In the genomic region with DNA sequence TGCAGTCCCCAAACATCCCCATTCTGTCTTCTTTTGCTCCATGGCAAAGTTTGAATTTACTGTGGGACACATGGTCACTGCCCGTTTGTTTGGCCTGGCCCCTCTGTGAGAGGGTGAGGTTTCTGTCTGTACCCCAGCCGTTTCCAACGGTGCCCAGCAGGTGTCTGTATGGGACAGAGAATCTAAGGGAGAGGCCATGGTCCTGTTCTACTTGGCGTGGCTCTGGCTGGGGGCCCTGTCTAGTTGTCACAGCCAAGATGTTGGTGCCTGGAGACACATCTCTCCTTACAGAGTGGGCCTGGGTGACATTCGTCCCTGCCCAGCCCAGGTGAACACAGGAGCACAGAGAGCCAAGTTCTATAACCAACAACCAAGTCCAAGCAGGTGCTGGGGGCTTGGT, we compare ENCODE assay signal across 13 mouse cellular contexts. TPM values are rescaled to one million over a fixed set of nuclear protein-coding genes. Genes with fewer than 3 reads are reported as not detected.
DNase-seq lines count a peak whose midpoint lies in the region; ATAC-seq and TF ChIP-seq lines count a peak whose summit lies in the region.
"Had no signal": no experiment of that assay in that cellular context is flagged by ENCODE, and none has a peak within 500 bp of the region (broad histone marks: within the 10 kb centered on the region; RNA-seq: fewer than 3 reads in every experiment).

No protein-coding gene starts in this region.

- no peaks in the 10 kb centered on the region; the same call in 1 of the 2 replicates for H3K4me1 ChIP-seq in heart, postnatal 0 days (ENCODE audit: control insufficient read depth, insufficient read depth)
- H3K4me1 ChIP-seq in stomach, postnatal 0 days (replicated peaks; ENCODE audit: control insufficient read depth, insufficient read depth): peaks cover 4% of the 10 kb centered on the region; the same call in 1 of the 2 replicates
- H3K4me1 ChIP-seq: hindbrain, embryonic 15.5 days; neural tube, embryonic 15.5 days had no signal

- WGBS in heart, postnatal 0 days: 42% methylated on average over 5 of the region's 5 CpGs
- WGBS in stomach, postnatal 0 days: 55% methylated on average over 5 of the region's 5 CpGs

- peak; percentile 59; the same call in 1 of the 2 replicates for ATAC-seq in heart, postnatal 0 days (ENCODE audit: insufficient read depth, low read depth)
- 0 out of 2 replicates have a peak, but pooled peaks have one; percentile 5 for ATAC-seq in stomach, postnatal 0 days (ENCODE audit: low FRiP score, low TSS enrichment)
- ATAC-seq: forebrain, embryonic 14.5 days had no signal

- no peaks in the 10 kb centered on the region for H3K27me3 ChIP-seq in heart, postnatal 0 days (ENCODE audit: control insufficient read depth, insufficient read depth, low read length)
- H3K27me3 ChIP-seq in stomach, postnatal 0 days (ENCODE audit: control insufficient read depth, insufficient read depth, low read length): no peaks in the 10 kb centered on the region
- H3K27me3 ChIP-seq: hindbrain, embryonic 15.5 days; neural tube, embryonic 15.5 days had no signal

- intact Hi-C loops in left cerebral cortex, postnatal 25 days (cut with DNase I): no loop called here

- H3K36me3 ChIP-seq in heart, postnatal 0 days (replicated peaks; ENCODE audit: control insufficient read depth, insufficient read depth, low read length): no peaks in the 10 kb centered on the region
- H3K36me3 ChIP-seq in stomach, postnatal 0 days (ENCODE audit: control insufficient read depth, insufficient read depth, low read length): no peaks in the 10 kb centered on the region
- H3K36me3 ChIP-seq: hindbrain, embryonic 15.5 days; neural tube, embryonic 15.5 days had no signal

- peak; percentile 34 for TF ChIP-seq CTCF in heart, postnatal 0 days (IDR thresholded peaks at IDR 0.05; ENCODE audit: low read depth)
- TF ChIP-seq CTCF in stomach, postnatal 0 days (IDR thresholded peaks at IDR 0.05; ENCODE audit: low read depth): peak; percentile 67

- H3K4me2 ChIP-seq in heart, postnatal 0 days (ENCODE audit: low read depth, low read length): no peak overlapping the region
- H3K4me2 ChIP-seq in stomach, postnatal 0 days (replicated peaks; ENCODE audit: low read depth): no peak overlapping the region
- H3K4me2 ChIP-seq: hindbrain, embryonic 15.5 days; neural tube, embryonic 15.5 days had no signal

- peak; percentile 8 for DNase-seq in heart, postnatal 0 days (ENCODE audit: low spot score)
- no peak for DNase-seq in heart, adult 9 months (ENCODE audit: low spot score in 2 of 2)
- peak; percentile 29 to 45 for DNase-seq in gastrocnemius, adult 8-10 months (ENCODE audit: low spot score in 2 of 2)
- peak; percentile 42 to 65 for DNase-seq in lung, adult 18-20 months
- DNase-seq in stomach, postnatal 0 days (ENCODE audit: low spot score): no peak
- DNase-seq in left cerebral cortex, postnatal 25 days (ENCODE audit: low spot score in 2 of 2): no peak
- DNase-seq in spleen, adult 12 weeks (ENCODE audit: low spot score): no peak
- DNase-seq in frontal cortex, postnatal 14 days (ENCODE audit: low spot score in 2 of 2): no peak

- no peak for TF ChIP-seq EP300 in heart, postnatal 0 days (IDR thresholded peaks at IDR 0.05; ENCODE audit: low read depth)
- TF ChIP-seq EP300 in stomach, postnatal 0 days (optimal IDR thresholded peaks at IDR 0.05): no peak

- H3K9me3 ChIP-seq in heart, postnatal 0 days (replicated peaks; ENCODE audit: control insufficient read depth, low read length): no peaks in the 10 kb centered on the region
- H3K9me3 ChIP-seq in stomach, postnatal 0 days (ENCODE audit: control insufficient read depth, low read length): no peaks in the 10 kb centered on the region
- H3K9me3 ChIP-seq: hindbrain, embryonic 15.5 days; neural tube, embryonic 15.5 days had no signal

- H3K27ac ChIP-seq in heart, postnatal 0 days (ENCODE audit: low read depth): no peak overlapping the region
- peak overlapping the region; percentile 3 for H3K27ac ChIP-seq in stomach, postnatal 0 days (replicated peaks)
- H3K27ac ChIP-seq: hindbrain, embryonic 15.5 days; neural tube, embryonic 15.5 days had no signal

- H3K9ac ChIP-seq in heart, postnatal 0 days (replicated peaks; ENCODE audit: low read depth, low read length): no peak overlapping the region
- no peak overlapping the region for H3K9ac ChIP-seq in stomach, postnatal 0 days (ENCODE audit: low read length)
- H3K9ac ChIP-seq: hindbrain, embryonic 15.5 days; neural tube, embryonic 15.5 days had no signal

- H3K4me3 ChIP-seq in heart, postnatal 0 days (ENCODE audit: low read depth, low read length): no peak overlapping the region
- H3K4me3 ChIP-seq in stomach, postnatal 0 days (ENCODE audit: low read depth, low read length): no peak overlapping the region
- H3K4me3 ChIP-seq: hindbrain, embryonic 15.5 days; neural tube, embryonic 15.5 days had no signal

RNA-seq across cellular contexts. Expression of a gene that starts 4.5 kb away (rescaled TPM):
- total RNA-seq in heart, postnatal 0 days (2014; rRNA removed; ENCODE audit: low replicate concordance): 0.23 and 0.27 TPM in 2 replicates
- polyA plus RNA-seq in heart, postnatal 0 days (2015; fragmentation: Nextera tagmentation; extraction: Ambion mirVana): 2.2 and 4.5 TPM in 2 replicates
- total RNA-seq in gastrocnemius, adult 8-10 months (2022): 1 to 10 TPM; 2.6 to 6.1 (median 3.5) TPM
- polyA plus RNA-seq in stomach, postnatal 0 days (2015; fragmentation: Nextera tagmentation; extraction: Ambion mirVana): 4.1 and 4.9 TPM in 2 replicates
- total RNA-seq in left cerebral cortex, postnatal 25 days (2021): 1 to 10 TPM; 2.3 to 3.7 TPM
- total RNA-seq: megakaryocyte, adult 5-6 weeks had no signal

RNA-seq across cellular contexts. Expression of a gene that starts 26.3 kb away (rescaled TPM):
- 0.73 and 1.8 TPM in 2 replicates for total RNA-seq in heart, postnatal 0 days (2014; rRNA removed; ENCODE audit: low replicate concordance)
- polyA plus RNA-seq in heart, postnatal 0 days (2015; fragmentation: Nextera tagmentation; extraction: Ambion mirVana): 0.67 and 0.97 TPM in 2 replicates
- under 1 TPM; 0.15 to 0.85 (median 0.16) TPM for total RNA-seq in gastrocnemius, adult 8-10 months (2022)
- 0.10 and 0.12 TPM in 2 replicates for polyA plus RNA-seq in stomach, postnatal 0 days (2015; fragmentation: Nextera tagmentation; extraction: Ambion mirVana)
- under 1 TPM in 1 of 2 experiments, not detected in 1; 0.37 TPM for total RNA-seq in left cerebral cortex, postnatal 25 days (2021)
- total RNA-seq: megakaryocyte, adult 5-6 weeks had no signal
- polyA plus RNA-seq: cortical plate, adult 2 months had no signal

RNA-seq across cellular contexts. Expression of a gene that starts 47.3 kb away (rescaled TPM):
- 14.1 and 20.3 TPM in 2 replicates for total RNA-seq in heart, postnatal 0 days (2014; rRNA removed; ENCODE audit: low replicate concordance)
- 7.1 and 7.9 TPM in 2 replicates for polyA plus RNA-seq in heart, postnatal 0 days (2015; fragmentation: Nextera tagmentation; extraction: Ambion mirVana)
- 10 to 100 TPM; 17.3 to 22.2 (median 18.0) TPM for total RNA-seq in gastrocnemius, adult 8-10 months (2022)
- 8.8 and 9.4 TPM in 2 replicates for polyA plus RNA-seq in stomach, postnatal 0 days (2015; fragmentation: Nextera tagmentation; extraction: Ambion mirVana)
- total RNA-seq in left cerebral cortex, postnatal 25 days (2021): 10 to 100 TPM; 20.6 to 22.4 TPM

RNA-seq across cellular contexts. Expression of a gene that starts 51.7 kb away (rescaled TPM):
- 0.12 and 0.80 TPM in 2 replicates for total RNA-seq in heart, postnatal 0 days (2014; rRNA removed; ENCODE audit: low replicate concordance)
- 0.74 and 1.0 TPM in 2 replicates for polyA plus RNA-seq in heart, postnatal 0 days (2015; fragmentation: Nextera tagmentation; extraction: Ambion mirVana)
- total RNA-seq in gastrocnemius, adult 8-10 months (2022): under 1 TPM; 0.24 to 0.72 (median 0.36) TPM
- 0.23 and 0.27 TPM in 2 replicates for polyA plus RNA-seq in stomach, postnatal 0 days (2015; fragmentation: Nextera tagmentation; extraction: Ambion mirVana)
- total RNA-seq in left cerebral cortex, postnatal 25 days (2021): under 1 TPM; 0.37 to 0.53 TPM

RNA-seq across cellular contexts. Expression of a gene that starts 51.9 kb away (rescaled TPM):
- 23.8 and 27.2 TPM in 2 replicates for total RNA-seq in heart, postnatal 0 days (2014; rRNA removed; ENCODE audit: low replicate concordance)
- 26.9 and 29.8 TPM in 2 replicates for polyA plus RNA-seq in heart, postnatal 0 days (2015; fragmentation: Nextera tagmentation; extraction: Ambion mirVana)
- total RNA-seq in gastrocnemius, adult 8-10 months (2022): 10 to 100 TPM; 30.0 to 34.8 (median 32.4) TPM
- polyA plus RNA-seq in stomach, postnatal 0 days (2015; fragmentation: Nextera tagmentation; extraction: Ambion mirVana): 25.7 and 26.7 TPM in 2 replicates
- total RNA-seq in left cerebral cortex, postnatal 25 days (2021): 10 to 100 TPM; 49.9 to 54.6 TPM

Comparison
In these comparisons a context has a peak if more than half of its experiments do, and no peak if none do; other contexts are left out.
1. DNase-seq: peak in heart, postnatal 0 days (single experiment), gastrocnemius, adult 8-10 months (2 of 2) and lung, adult 18-20 months (2 of 2); none in heart, adult 9 months (0 of 2), stomach, postnatal 0 days (single experiment), left cerebral cortex, postnatal 25 days (0 of 2), spleen, adult 12 weeks (single experiment) and frontal cortex, postnatal 14 days (0 of 2).